Mouse (Mus musculus): ENCODE results near the gene Gm2310. TPM values are rescaled to one million over a fixed set of nuclear protein-coding genes. Genes with fewer than 3 reads are reported as not detected.

The Gm2310 gene
- polyA plus RNA-seq, 1 experiment from 2014 or later, result not detected

DNA sequence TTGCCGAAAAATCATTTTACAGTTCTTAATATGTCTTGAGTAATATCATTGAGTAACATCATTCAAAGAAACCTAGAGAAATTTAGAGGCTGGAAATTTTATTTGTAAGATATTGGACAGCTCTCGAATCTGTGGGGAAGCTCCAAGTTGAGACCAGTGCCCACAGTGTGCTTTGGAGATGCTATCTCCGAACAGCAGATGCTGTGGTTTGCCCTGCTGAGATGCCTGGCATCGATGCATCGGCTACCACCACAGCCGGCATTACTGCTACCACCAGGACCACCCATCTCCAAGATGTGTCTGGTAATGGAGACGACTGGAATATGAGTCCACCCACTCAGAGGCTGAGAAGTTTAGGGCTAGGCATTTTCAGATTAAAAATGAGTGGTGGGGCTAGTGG lies 43.0 kb upstream of the Gm2310 start:
- TF ChIP-seq EP300 (IDR thresholded peaks at IDR 0.05), result no peak
- no peak for TF ChIP-seq CTCF (IDR thresholded peaks at IDR 0.05)
- 87% methylated on average over 7 of the region's 7 CpGs for WGBS

GRCm38 (mm10) chr15:8531201-8531600 lies 11.4 kb upstream of the Gm2310 start:
- WGBS, result 77% methylated on average over 5 of the region's 5 CpGs
- no peak overlapping the region for H3K4me3 ChIP-seq (ENCODE audit: low read depth, low read length)

More for the DNA sequence above, 43.0 kb upstream of the Gm2310 start:
- no peak overlapping the region for H3K4me2 ChIP-seq (replicated peaks; ENCODE audit: low read depth, low read length)
- no peaks in the 10 kb centered on the region for H3K36me3 ChIP-seq (ENCODE audit: insufficient read depth, low read length)
- no peak overlapping the region for H3K27ac ChIP-seq (ENCODE audit: low read length)
- no peaks in the 10 kb centered on the region for H3K27me3 ChIP-seq (replicated peaks; ENCODE audit: insufficient read depth, low read length)
- H3K4me3 ChIP-seq (ENCODE audit: low read depth, low read length), result no peak overlapping the region
- H3K9me3 ChIP-seq (ENCODE audit: low read length), result no peaks in the 10 kb centered on the region
- no peak overlapping the region for H3K9ac ChIP-seq (replicated peaks; ENCODE audit: low read depth)
- ATAC-seq, result no peak
- no peak for DNase-seq (ENCODE audit: low spot score)
- no peaks in the 10 kb centered on the region for H3K4me1 ChIP-seq (ENCODE audit: insufficient read depth, low read depth, low read length)

DNA sequence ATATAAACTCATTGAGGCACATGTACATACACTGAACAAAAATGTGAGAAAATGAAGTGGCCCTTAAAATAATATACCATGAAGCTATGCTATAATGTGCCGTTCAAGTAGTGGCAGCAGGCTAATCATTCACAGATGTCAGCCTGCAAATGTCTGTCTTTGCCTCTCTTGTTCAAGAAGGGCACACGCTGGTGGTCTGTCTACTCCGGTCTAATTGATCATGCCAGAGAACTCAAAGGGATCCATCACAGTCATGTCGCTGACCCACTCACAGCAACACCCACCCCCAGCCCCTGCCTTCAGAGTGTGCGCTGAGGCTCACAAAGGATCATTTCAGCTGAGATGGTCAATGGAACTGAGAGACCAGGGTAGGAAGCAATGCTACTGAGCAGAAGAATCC lies 6.8 kb downstream of the Gm2310 start:
- 30% methylated on average over 5 of the region's 5 CpGs for WGBS
- no peaks in the 10 kb centered on the region for H3K27me3 ChIP-seq (replicated peaks; ENCODE audit: insufficient read depth, low read length)

More at GRCm38 (mm10) chr15:8531201-8531600, 11.4 kb upstream of the Gm2310 start:
- no peaks in the 10 kb centered on the region for H3K36me3 ChIP-seq (ENCODE audit: insufficient read depth, low read length)
- no peak overlapping the region for H3K27ac ChIP-seq (ENCODE audit: low read length)
- H3K4me2 ChIP-seq (replicated peaks; ENCODE audit: low read depth, low read length), result no peak overlapping the region
- H3K9ac ChIP-seq (replicated peaks; ENCODE audit: low read depth), result no peak overlapping the region
- ATAC-seq (no peak), DNase-seq (ENCODE audit: low spot score) (no peak)
- no peaks in the 10 kb centered on the region for H3K9me3 ChIP-seq (ENCODE audit: low read length)
- H3K4me1 ChIP-seq (ENCODE audit: insufficient read depth, low read depth, low read length), result no peaks in the 10 kb centered on the region
- H3K27me3 ChIP-seq (replicated peaks; ENCODE audit: insufficient read depth, low read length), result no peaks in the 10 kb centered on the region
- TF ChIP-seq CTCF (IDR thresholded peaks at IDR 0.05) (no peak), EP300 (IDR thresholded peaks at IDR 0.05) (no peak)

DNA sequence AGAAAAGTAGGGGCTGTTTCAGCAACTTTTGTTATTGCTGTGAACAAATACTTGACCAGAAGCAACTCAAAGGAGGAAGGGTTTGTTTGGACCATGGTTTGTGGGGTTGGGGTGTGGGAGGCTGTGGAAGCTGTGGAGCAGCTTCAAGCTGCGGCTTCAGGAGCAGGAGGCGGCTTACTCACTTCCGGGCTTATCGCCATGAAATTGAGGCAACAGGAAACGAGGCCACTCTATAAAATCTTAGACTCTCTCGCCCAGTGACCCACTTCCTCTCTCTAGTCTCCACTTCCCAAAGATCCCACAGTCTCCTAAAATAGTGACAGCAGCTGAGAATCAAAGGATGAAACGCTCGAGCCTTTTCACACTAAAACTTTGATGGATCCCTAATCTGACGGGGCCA lies 7.9 kb downstream of the Gm2310 start:
- H3K9ac ChIP-seq (replicated peaks; ENCODE audit: low read depth), result no peak overlapping the region
- H3K4me3 ChIP-seq (ENCODE audit: low read depth, low read length), result no peak overlapping the region
- 37% methylated on average over 9 of the region's 9 CpGs for WGBS
- H3K9me3 ChIP-seq (ENCODE audit: low read length), result no peaks in the 10 kb centered on the region
- ATAC-seq (peak; percentile 59), DNase-seq (ENCODE audit: low spot score) (peak; percentile 54)
- no peaks in the 10 kb centered on the region for H3K27me3 ChIP-seq (replicated peaks; ENCODE audit: insufficient read depth, low read length)
- H3K27ac ChIP-seq (ENCODE audit: low read length), result no peak overlapping the region
- H3K36me3 ChIP-seq (ENCODE audit: insufficient read depth, low read length), result no peaks in the 10 kb centered on the region
- TF ChIP-seq EP300 (IDR thresholded peaks at IDR 0.05) (no peak), CTCF (IDR thresholded peaks at IDR 0.05) (no peak)
- H3K4me2 ChIP-seq (replicated peaks; ENCODE audit: low read depth, low read length), result peak overlapping the region; percentile 25
- peaks cover 3% of the 10 kb centered on the region; the same call in 1 of the 2 replicates for H3K4me1 ChIP-seq (ENCODE audit: insufficient read depth, low read depth, low read length)

More for the DNA sequence above, 6.8 kb downstream of the Gm2310 start:
- H3K27ac ChIP-seq (ENCODE audit: low read length), result no peak overlapping the region
- ATAC-seq (no peak), DNase-seq (ENCODE audit: low spot score) (no peak)
- H3K36me3 ChIP-seq (ENCODE audit: insufficient read depth, low read length), result no peaks in the 10 kb centered on the region
- H3K9ac ChIP-seq (replicated peaks; ENCODE audit: low read depth), result no peak overlapping the region
- H3K4me3 ChIP-seq (ENCODE audit: low read depth, low read length), result no peak overlapping the region
- no peaks in the 10 kb centered on the region for H3K9me3 ChIP-seq (ENCODE audit: low read length)
- TF ChIP-seq EP300 (IDR thresholded peaks at IDR 0.05), result no peak
- TF ChIP-seq CTCF (IDR thresholded peaks at IDR 0.05), result no peak
- peaks cover 3% of the 10 kb centered on the region; the same call in 1 of the 2 replicates for H3K4me1 ChIP-seq (ENCODE audit: insufficient read depth, low read depth, low read length)
- no peak overlapping the region for H3K4me2 ChIP-seq (replicated peaks; ENCODE audit: low read depth, low read length)

DNA sequence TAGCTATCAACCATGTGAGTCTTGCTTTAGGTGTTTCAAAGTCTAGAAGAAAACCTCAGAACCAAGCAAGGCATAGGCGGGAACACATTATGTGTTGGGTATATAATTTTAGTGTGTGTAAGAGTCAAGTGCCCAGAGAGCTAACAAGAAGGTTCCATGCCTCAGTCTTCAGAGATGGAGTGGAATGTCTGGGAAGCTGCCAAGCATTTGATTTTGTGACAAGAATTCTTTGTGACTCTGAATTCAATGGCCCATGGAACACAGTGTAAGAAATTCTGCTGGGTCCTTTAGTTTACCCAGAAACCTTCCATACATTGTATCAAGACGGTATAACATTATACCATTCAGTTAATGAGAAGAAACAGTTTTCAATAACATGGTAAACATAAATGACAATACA lies 17.3 kb downstream of the Gm2310 start:
- ATAC-seq (no peak), DNase-seq (ENCODE audit: low spot score) (no peak)
- Histone ChIP-seq H3K9me3 (ENCODE audit: low read length) (no peaks in the 10 kb centered on the region), H3K27me3 (replicated peaks; ENCODE audit: insufficient read depth, low read length) (no peaks in the 10 kb centered on the region), H3K4me2 (replicated peaks; ENCODE audit: low read depth, low read length) (no peak overlapping the region), H3K9ac (replicated peaks; ENCODE audit: low read depth) (no peak overlapping the region), H3K27ac (ENCODE audit: low read length) (no peak overlapping the region), H3K4me1 (ENCODE audit: insufficient read depth, low read depth, low read length) (no peaks in the 10 kb centered on the region), H3K36me3 (ENCODE audit: insufficient read depth, low read length) (no peaks in the 10 kb centered on the region), H3K4me3 (ENCODE audit: low read depth, low read length) (no peak overlapping the region)
- TF ChIP-seq EP300 (IDR thresholded peaks at IDR 0.05), result no peak
- no peak for TF ChIP-seq CTCF (IDR thresholded peaks at IDR 0.05)
- 59% methylated on average over 2 of the region's 2 CpGs for WGBS

DNA sequence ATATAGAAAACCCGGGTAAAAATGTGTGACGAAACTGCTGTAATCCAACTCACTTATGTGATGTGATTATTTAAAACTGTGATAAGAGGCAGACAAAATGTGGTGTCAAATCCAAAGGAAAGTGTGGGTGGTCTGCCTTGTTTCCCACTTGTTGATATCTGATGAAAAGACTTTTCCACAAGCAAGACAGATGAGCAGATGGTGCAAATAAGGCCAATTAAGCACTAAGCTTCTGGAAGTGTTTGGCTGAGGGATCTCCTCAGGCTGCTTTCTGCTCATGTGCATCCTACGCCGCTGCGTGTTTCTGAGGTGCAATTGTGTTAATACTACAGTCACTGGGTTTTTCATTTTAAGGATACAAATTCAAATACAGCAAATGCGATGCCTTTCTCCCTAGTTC lies 34.5 kb downstream of the Gm2310 start:
- no peak overlapping the region for H3K27ac ChIP-seq (ENCODE audit: low read length)
- no peaks in the 10 kb centered on the region for H3K36me3 ChIP-seq (ENCODE audit: insufficient read depth, low read length)
- no peak overlapping the region for H3K9ac ChIP-seq (replicated peaks; ENCODE audit: low read depth)
- H3K4me2 ChIP-seq (replicated peaks; ENCODE audit: low read depth, low read length), result no peak overlapping the region
- DNase-seq (ENCODE audit: low spot score) (no peak), ATAC-seq (no peak)
- WGBS, result 56% methylated on average over 6 of the region's 6 CpGs
- TF ChIP-seq EP300 (IDR thresholded peaks at IDR 0.05) (no peak), CTCF (IDR thresholded peaks at IDR 0.05) (no peak)
- H3K9me3 ChIP-seq (ENCODE audit: low read length), result no peaks in the 10 kb centered on the region
- H3K4me3 ChIP-seq (ENCODE audit: low read depth, low read length), result no peak overlapping the region
- no peaks in the 10 kb centered on the region for H3K4me1 ChIP-seq (ENCODE audit: insufficient read depth, low read depth, low read length)
- H3K27me3 ChIP-seq (replicated peaks; ENCODE audit: insufficient read depth, low read length), result no peaks in the 10 kb centered on the region

- Histone ChIP-seq H3K27me3 (replicated peaks; ENCODE audit: insufficient read depth, low read length) (no peaks in the 10 kb centered on the region), H3K9ac (replicated peaks; ENCODE audit: low read depth) (no peak overlapping the region), H3K36me3 (ENCODE audit: insufficient read depth, low read length) (no peaks in the 10 kb centered on the region), H3K4me1 (ENCODE audit: insufficient read depth, low read depth, low read length) (no peaks in the 10 kb centered on the region), H3K4me2 (replicated peaks; ENCODE audit: low read depth, low read length) (no peak overlapping the region), H3K9me3 (ENCODE audit: low read length) (no peaks in the 10 kb centered on the region), H3K27ac (ENCODE audit: low read length) (no peak overlapping the region), H3K4me3 (ENCODE audit: low read depth, low read length) (no peak overlapping the region)
- no peak for TF ChIP-seq CTCF (IDR thresholded peaks at IDR 0.05)
- TF ChIP-seq EP300 (IDR thresholded peaks at IDR 0.05), result no peak
- DNase-seq (ENCODE audit: low spot score), result no peak
- no peak for ATAC-seq
- 26% methylated on average over 4 of the region's 4 CpGs for WGBS
Observed at GRCm38 (mm10) chr15:8469006-8469575, 50.7 kb downstream of the Gm2310 start.

Other genes starting within 250 kb of the Gm2310 start
- gene Nipbl, start 75.5 kb downstream of the Gm2310 start, polyA plus RNA-seq (2015; fragmentation: Nextera tagmentation; extraction: Ambion mirVana), result 15.1 and 17.6 TPM in 2 replicates
- 17.2 and 18.5 TPM in 2 replicates for gene Slc1a3, start 190.8 kb upstream of the Gm2310 start, polyA plus RNA-seq (2015; fragmentation: Nextera tagmentation; extraction: Ambion mirVana)